Mouse (Mus musculus) ES-Bruce4 (cell line): Measurements from ENCODE around the gene Pld5.

ENCODE experiments used
- CTCF ChIP-seq: IDR thresholded peaks from one replicate; pipeline ENCODE4 v1.8.1; 2011; ENCODE audit warnings: low read depth, low read length
- EP300 ChIP-seq: IDR thresholded peaks from 2 replicates; pipeline ENCODE4 v1.6.1; 2011; ENCODE audit warnings: low read depth, low read length; ENCODE audit not compliant: insufficient read depth
- POLR2A ChIP-seq: IDR thresholded peaks from one replicate; pipeline ENCODE4 v1.8.1; 2011; ENCODE audit warnings: low read length; ENCODE audit not compliant: insufficient read depth

- TF ChIP-seq EP300 = no peak
- TF ChIP-seq CTCF = no peak
- TF ChIP-seq POLR2A = no peak
These were observed 91.1 kb downstream of the Pld5 start for GRCm38 (mm10) chr1:176183991-176184390.
